Mouse (Mus musculus): ENCODE measurements around the gene Mff.

GRCm38 (mm10) chr1:82785546-82785945 is 60.9 kb downstream of the Mff start:
- TF ChIP-seq EP300 (optimal IDR thresholded peaks at IDR 0.05) (no peak), CTCF (IDR thresholded peaks at IDR 0.05; ENCODE audit: low read depth) (0 out of 2 replicates have a peak, but pooled peaks have one; percentile 12)
